Mouse (Mus musculus) myocyte (in vitro differentiated cells): ENCODE data around the gene Neurl1b. TPM values are rescaled to one million over a fixed set of nuclear protein-coding genes. Genes with fewer than 3 reads are reported as not detected.

Source experiments
- H3K27me3 ChIP-seq: one replicate; pipeline ENCODE4 v1.6.1; 2011; ENCODE audit not compliant: control insufficient read depth, insufficient read depth, insufficient read length
- H3K36me3 ChIP-seq: one replicate; pipeline ENCODE4 v1.6.1; 2011; ENCODE audit not compliant: control insufficient read depth, insufficient read depth
- H3K4me2 ChIP-seq: one replicate; pipeline ENCODE4 v1.6.1; 2011; ENCODE audit warnings: low read depth, control low read depth
- H3K4me3 ChIP-seq: one replicate; pipeline ENCODE4 v1.5.1; 2011; ENCODE audit warnings: mild to moderate bottlenecking, control low read depth, moderate library complexity
- H3K79me2 ChIP-seq: one replicate; pipeline ENCODE4 v1.6.1; 2011; ENCODE audit not compliant: control insufficient read depth, insufficient read depth
- H3ac ChIP-seq: one replicate; pipeline ENCODE4 v1.6.1; 2011; ENCODE audit not compliant: control insufficient read depth, insufficient read length
- CEBPB ChIP-seq: IDR thresholded peaks from 2 replicates; pipeline ENCODE4 v1.6.1; 2011; ENCODE audit warnings: mild to moderate bottlenecking, moderate library complexity; ENCODE audit not compliant: poor library complexity, insufficient read depth, severe bottlenecking
- E2F4 ChIP-seq: IDR thresholded peaks from one replicate; pipeline ENCODE4 v1.6.1; 2011; ENCODE audit warnings: mild to moderate bottlenecking, control low read depth, moderate library complexity; ENCODE audit not compliant: insufficient read depth
- MAX ChIP-seq: IDR thresholded peaks from one replicate; pipeline ENCODE4 v1.6.1; 2011; ENCODE audit warnings: low read depth, mild to moderate bottlenecking, control low read depth
- MYOD1 ChIP-seq, 3 experiments: IDR thresholded peaks; one replicate each; pipeline ENCODE4 v1.6.1; 2011; ENCODE audit warnings: control low read depth in 2 of 3, low read depth in 2 of 3, mild to moderate bottlenecking in 2 of 3, moderate library complexity in 1 of 3; ENCODE audit not compliant: insufficient read length in 2 of 3, control insufficient read depth in 1 of 3
- MYOG ChIP-seq, 3 experiments: IDR thresholded peaks; one replicate each; pipeline ENCODE4 v1.6.1; 2011; ENCODE audit warnings: control low read depth in 2 of 3, low read depth in 2 of 3, mild to moderate bottlenecking in 2 of 3; ENCODE audit not compliant: insufficient read length in 2 of 3, control insufficient read depth in 1 of 3, insufficient read depth in 1 of 3
- POLR2A ChIP-seq: IDR thresholded peaks from one replicate; pipeline ENCODE4 v1.6.1; 2011; ENCODE audit warnings: low read depth, mild to moderate bottlenecking, control low read depth, moderate library complexity; ENCODE audit not compliant: insufficient read length
- POLR2AphosphoS2 ChIP-seq: IDR thresholded peaks from one replicate; pipeline ENCODE4 v1.6.1; 2011; ENCODE audit warnings: low read depth, control low read depth; ENCODE audit not compliant: insufficient read length
- REST ChIP-seq: IDR thresholded peaks from one replicate; pipeline ENCODE4 v1.6.1; 2011; ENCODE audit warnings: mild to moderate bottlenecking, control low read depth, moderate library complexity; ENCODE audit not compliant: insufficient read depth, insufficient read length
- SRF ChIP-seq: IDR thresholded peaks from one replicate; pipeline ENCODE4 v1.6.1; 2011; ENCODE audit warnings: low read depth; ENCODE audit not compliant: control insufficient read depth, insufficient read length
- TCF12 ChIP-seq: IDR thresholded peaks from one replicate; pipeline ENCODE4 v1.6.1; 2011; ENCODE audit warnings: mild to moderate bottlenecking, control low read depth; ENCODE audit not compliant: poor library complexity, insufficient read depth, severe bottlenecking
- TCF3 ChIP-seq: IDR thresholded peaks from one replicate; pipeline ENCODE4 v1.6.1; 2011; ENCODE audit warnings: low read depth, control low read depth; ENCODE audit not compliant: insufficient read length
- USF1 ChIP-seq: IDR thresholded peaks from one replicate; pipeline ENCODE4 v1.6.1; 2011; ENCODE audit warnings: low read depth, mild to moderate bottlenecking, control low read depth, moderate library complexity
- polyA plus RNA-seq: library from polyadenylated mRNA; unstranded; fragments of >200 nt; fragmentation: generic; extraction: Trizol; gene quantifications from one replicate; pipeline ENCODE4 v1.2.1, GENCODE M21; 2012; ENCODE audit warnings: missing spikeins

Neurl1b gene
- polyA plus RNA-seq, 1 experiment: 0.55 TPM

- no peaks in the 10 kb centered on the region for H3K36me3 ChIP-seq
- TF ChIP-seq MYOD1 (IDR thresholded peaks at IDR 0.05; ENCODE audit: control insufficient read depth in 1 of 3, insufficient read length in 2 of 3, low read depth in 2 of 3): no peak
- TF ChIP-seq MAX: no peak
- no peak for TF ChIP-seq MYOG (IDR thresholded peaks at IDR 0.05; ENCODE audit: control insufficient read depth in 1 of 3, insufficient read depth in 1 of 3, insufficient read length in 2 of 3, low read depth in 2 of 3)
- no peak for TF ChIP-seq USF1
- no peak for TF ChIP-seq SRF
- TF ChIP-seq E2F4: no peak
- no peak for TF ChIP-seq POLR2A
- no peak for TF ChIP-seq TCF12
- TF ChIP-seq TCF3: no peak
- no peak for TF ChIP-seq POLR2AphosphoS2
- TF ChIP-seq CEBPB: no peak
- no peaks in the 10 kb centered on the region for H3K27me3 ChIP-seq
- no peaks in the 10 kb centered on the region for H3K79me2 ChIP-seq
- H3K4me2 ChIP-seq: no peak overlapping the region
- no peak overlapping the region for H3ac ChIP-seq
- H3K4me3 ChIP-seq: no peak overlapping the region
These were observed 48.8 kb downstream of the Neurl1b start for GRCm38 (mm10) chr17:26463432-26463831.

DNA sequence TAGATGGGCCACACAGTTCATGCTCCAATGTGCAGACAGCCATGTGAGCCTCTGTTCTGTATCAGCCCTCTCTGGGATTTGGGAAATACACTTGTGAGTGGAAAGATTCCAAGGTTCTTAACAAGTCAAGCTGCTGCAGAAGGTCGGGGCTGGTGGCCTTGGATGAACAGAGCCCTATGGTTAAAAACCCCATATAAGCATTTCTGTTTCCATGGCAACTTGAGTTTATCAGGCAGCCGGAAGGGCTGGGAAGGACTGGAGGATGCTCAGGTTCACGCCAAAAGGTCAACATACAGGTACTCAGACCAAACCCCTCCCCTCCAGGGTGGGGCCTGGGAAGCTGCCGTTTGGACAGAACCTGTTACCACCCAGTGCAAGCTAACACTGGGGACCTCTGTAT is 49.4 kb downstream of the Neurl1b start:
- H3K27me3 ChIP-seq: no peaks in the 10 kb centered on the region
- no peaks in the 10 kb centered on the region for H3K36me3 ChIP-seq
- H3K4me2 ChIP-seq: no peak overlapping the region
- no peak overlapping the region for H3K4me3 ChIP-seq
- H3K79me2 ChIP-seq: no peaks in the 10 kb centered on the region
- TF ChIP-seq POLR2AphosphoS2: no peak
- TF ChIP-seq USF1: no peak
- no peak for TF ChIP-seq MAX
- TF ChIP-seq CEBPB: no peak
- TF ChIP-seq TCF12: no peak
- no peak for TF ChIP-seq MYOG (IDR thresholded peaks at IDR 0.05; ENCODE audit: control insufficient read depth in 1 of 3, insufficient read depth in 1 of 3, insufficient read length in 2 of 3, low read depth in 2 of 3)
- no peak for TF ChIP-seq MYOD1 (IDR thresholded peaks at IDR 0.05; ENCODE audit: control insufficient read depth in 1 of 3, insufficient read length in 2 of 3, low read depth in 2 of 3)
- no peak for TF ChIP-seq E2F4
- no peak for TF ChIP-seq SRF
- TF ChIP-seq REST: no peak
- no peak for TF ChIP-seq POLR2A
- TF ChIP-seq TCF3: no peak
- no peak overlapping the region for H3ac ChIP-seq

GRCm38 (mm10) chr17:26464481-26464880 is 49.9 kb downstream of the Neurl1b start:
- no peak overlapping the region for H3K4me2 ChIP-seq
- no peaks in the 10 kb centered on the region for H3K79me2 ChIP-seq
- no peak overlapping the region for H3K4me3 ChIP-seq
- no peak for TF ChIP-seq MAX
- no peaks in the 10 kb centered on the region for H3K36me3 ChIP-seq
- H3ac ChIP-seq: no peak overlapping the region
- no peaks in the 10 kb centered on the region for H3K27me3 ChIP-seq

DNA sequence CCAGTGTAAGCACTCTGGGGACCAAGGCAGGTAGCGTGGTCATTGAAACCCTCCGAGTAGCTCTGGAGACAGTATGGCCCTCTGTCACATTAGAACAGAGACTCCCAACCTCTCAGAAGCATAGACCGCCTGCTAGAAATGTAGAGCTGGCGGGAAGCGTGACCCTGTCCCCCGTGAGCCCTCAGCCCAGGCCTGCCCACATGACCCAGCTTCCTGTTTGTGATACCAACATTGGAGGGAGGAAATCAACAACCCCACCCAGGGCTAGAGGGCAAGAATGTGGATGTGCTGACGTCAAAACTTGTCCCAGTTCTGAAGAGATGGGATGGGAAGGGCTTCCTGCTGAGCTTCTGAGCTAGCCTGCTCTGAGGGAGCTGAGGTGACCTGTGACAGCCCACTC is 50.3 kb downstream of the Neurl1b start:
- no peak overlapping the region for H3ac ChIP-seq
- TF ChIP-seq POLR2AphosphoS2 (no peak), TCF3 (no peak), MAX (no peak), CEBPB (no peak), MYOG (IDR thresholded peaks at IDR 0.05; ENCODE audit: control insufficient read depth in 1 of 3, insufficient read depth in 1 of 3, insufficient read length in 2 of 3, low read depth in 2 of 3) (no peak), MYOD1 (IDR thresholded peaks at IDR 0.05; ENCODE audit: control insufficient read depth in 1 of 3, insufficient read length in 2 of 3, low read depth in 2 of 3) (no peak), TCF12 (no peak), SRF (no peak), REST (no peak), E2F4 (no peak), POLR2A (no peak), USF1 (no peak)
- H3K36me3 ChIP-seq: no peaks in the 10 kb centered on the region
- H3K4me3 ChIP-seq: no peak overlapping the region
- H3K27me3 ChIP-seq: no peaks in the 10 kb centered on the region
- no peak overlapping the region for H3K4me2 ChIP-seq
- no peaks in the 10 kb centered on the region for H3K79me2 ChIP-seq

- Histone ChIP-seq H3K4me2 (no peak overlapping the region), H3K4me3 (no peak overlapping the region)
These were observed 52.1 kb downstream of the Neurl1b start for GRCm38 (mm10) chr17:26466741-26467150.

More at GRCm38 (mm10) chr17:26466741-26467150, 52.1 kb downstream of the Neurl1b start:
- Histone ChIP-seq H3K79me2 (no peaks in the 10 kb centered on the region), H3K27me3 (no peaks in the 10 kb centered on the region), H3K36me3 (no peaks in the 10 kb centered on the region), H3ac (no peak overlapping the region)
- TF ChIP-seq CEBPB (no peak), E2F4 (no peak), REST (no peak), POLR2AphosphoS2 (no peak), USF1 (no peak), MAX (no peak), TCF12 (no peak), MYOD1 (IDR thresholded peaks at IDR 0.05; ENCODE audit: control insufficient read depth in 1 of 3, insufficient read length in 2 of 3, low read depth in 2 of 3) (no peak), POLR2A (no peak), TCF3 (no peak), MYOG (IDR thresholded peaks at IDR 0.05; ENCODE audit: control insufficient read depth in 1 of 3, insufficient read depth in 1 of 3, insufficient read length in 2 of 3, low read depth in 2 of 3) (no peak), SRF (no peak)
